Mouse (Mus musculus) lung, embryonic 15.5 days (tissue): ENCODE results near the gene Snrpd3. TPM values are rescaled to one million over a fixed set of nuclear protein-coding genes. Genes with fewer than 3 reads are reported as not detected.

Experiments
- ATAC-seq: fragments of 200-750 bp; cut with Nextera tagmentation; 2 replicates; pipeline ENCODE4 v1.8.0; 2017; ENCODE audit warnings: moderate number of reproducible peaks, borderline replicate concordance; ENCODE audit not compliant: low FRiP score, low TSS enrichment; ENCODE audit errors: extremely low read depth
- H3K27ac ChIP-seq: fragments of 300-500 bp; sonication (generic); 2 replicates; pipeline ENCODE4 v1.5.1; 2015; ENCODE audit warnings: moderate library complexity, mild to moderate bottlenecking, inconsistent platforms
- H3K27me3 ChIP-seq: fragments of 300-500 bp; sonication (generic); 2 replicates; pipeline ENCODE4 v1.6.1; 2015; ENCODE audit warnings: inconsistent platforms
- H3K36me3 ChIP-seq: fragments of 300-500 bp; sonication (generic); 2 replicates; pipeline ENCODE4 v1.6.1; 2015; ENCODE audit warnings: inconsistent platforms
- H3K4me1 ChIP-seq: fragments of 300-500 bp; sonication (generic); 2 replicates; pipeline ENCODE4 v1.6.1; 2015; ENCODE audit warnings: inconsistent platforms
- H3K4me2 ChIP-seq: fragments of 300-500 bp; sonication (generic); 2 replicates; pipeline ENCODE4 v1.6.1; 2015; ENCODE audit warnings: inconsistent platforms, mild to moderate bottlenecking, moderate library complexity
- H3K4me3 ChIP-seq: fragments of 300-500 bp; sonication (generic); 2 replicates; pipeline ENCODE4 v1.5.1; 2015; ENCODE audit warnings: mild to moderate bottlenecking, inconsistent platforms
- H3K9ac ChIP-seq: fragments of 300-500 bp; sonication (generic); 2 replicates; pipeline ENCODE4 v1.6.1; 2015; ENCODE audit warnings: inconsistent platforms
- H3K9me3 ChIP-seq: fragments of 300-500 bp; sonication (generic); 2 replicates; pipeline ENCODE4 v1.6.1; 2016; ENCODE audit warnings: inconsistent platforms
- WGBS: fragments of 180-500 bp; shearing (Covaris S2); methylation state at CpG from one replicate; pipeline ENCODE4 v1.1.7; 2015; 5-methylcytosine and 5-hydroxymethylcytosine counted together
- polyA plus RNA-seq: library from polyadenylated mRNA; unstranded; fragments of >200 nt; fragmentation: Nextera tagmentation; extraction: Ambion mirVana; gene quantifications from 2 replicates; pipeline ENCODE4 v1.2.1, GENCODE M21; 2015

The Snrpd3 gene
- polyA plus RNA-seq, 1 experiment from 2014 or later = 158 TPM

DNA sequence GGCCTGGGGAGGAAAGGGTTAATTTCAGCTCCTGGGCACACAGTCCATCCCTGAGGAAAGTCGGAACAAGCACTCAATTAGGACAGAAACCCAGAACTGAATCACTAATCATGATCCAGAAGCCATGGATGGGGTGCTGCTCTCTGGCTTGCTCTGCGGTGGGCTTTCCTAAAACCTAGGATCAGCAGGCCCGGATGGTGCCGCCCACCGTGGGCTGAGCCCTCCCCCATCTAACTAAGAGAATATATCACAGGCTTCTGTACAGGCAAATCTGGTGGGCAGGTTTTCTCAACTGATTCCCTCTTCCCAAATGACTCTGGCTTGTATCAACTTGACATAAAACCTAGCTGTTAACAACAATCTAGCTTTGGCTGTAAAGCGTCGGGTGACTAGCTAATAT, 30.6 kb downstream of the Snrpd3 start:
- H3K36me3 ChIP-seq = no peaks in the 10 kb centered on the region
- no peak overlapping the region for H3K9ac ChIP-seq
- no peak overlapping the region for H3K4me2 ChIP-seq
- H3K27me3 ChIP-seq = no peaks in the 10 kb centered on the region
- 51% methylated on average over 7 of the region's 7 CpGs for WGBS
- H3K4me3 ChIP-seq = no peak overlapping the region
- H3K9me3 ChIP-seq = no peaks in the 10 kb centered on the region
- H3K27ac ChIP-seq = no peak overlapping the region
- H3K4me1 ChIP-seq = peaks cover 17% of the 10 kb centered on the region; the same call in 1 of the 2 replicates
- no peak for ATAC-seq

GRCm38 (mm10) chr10:75548486-75548885, 31.1 kb downstream of the Snrpd3 start:
- Histone ChIP-seq H3K4me2 (no peak overlapping the region), H3K4me1 (peaks cover 19% of the 10 kb centered on the region; the same call in 1 of the 2 replicates)
- no peak for ATAC-seq

DNA sequence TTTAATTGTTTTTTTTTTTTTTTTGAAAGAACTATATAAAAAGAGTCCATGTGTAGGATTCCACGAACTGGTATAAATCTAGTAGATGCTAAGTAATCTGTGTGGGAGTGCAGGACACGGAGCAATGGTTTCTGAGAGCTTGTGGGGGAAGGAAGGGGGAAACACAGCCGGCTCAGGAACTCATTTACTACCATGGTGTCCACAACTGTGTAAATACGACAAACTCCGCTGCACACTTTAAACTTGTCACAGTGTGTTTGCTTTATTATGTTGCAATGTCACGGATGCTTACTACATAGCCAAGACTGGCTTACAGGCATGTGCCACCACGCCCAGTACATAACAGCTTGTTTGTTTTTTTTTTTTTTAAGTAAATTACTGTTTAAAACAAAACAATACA, 32.5 kb downstream of the Snrpd3 start:
- Histone ChIP-seq H3K4me1 (peaks cover 19% of the 10 kb centered on the region; the same call in 1 of the 2 replicates), H3K4me3 (no peak overlapping the region), H3K9me3 (no peaks in the 10 kb centered on the region), H3K9ac (no peak overlapping the region), H3K36me3 (no peaks in the 10 kb centered on the region), H3K4me2 (no peak overlapping the region), H3K27me3 (no peaks in the 10 kb centered on the region), H3K27ac (no peak overlapping the region)
- WGBS = 56% methylated on average over 7 of the region's 7 CpGs
- ATAC-seq = no peak

More at GRCm38 (mm10) chr10:75548486-75548885, 31.1 kb downstream of the Snrpd3 start:
- Histone ChIP-seq H3K9me3 (no peaks in the 10 kb centered on the region), H3K4me3 (no peak overlapping the region), H3K36me3 (no peaks in the 10 kb centered on the region), H3K27ac (no peak overlapping the region), H3K27me3 (no peaks in the 10 kb centered on the region), H3K9ac (no peak overlapping the region)
- WGBS = 32% methylated on average over 14 of the region's 14 CpGs

DNA sequence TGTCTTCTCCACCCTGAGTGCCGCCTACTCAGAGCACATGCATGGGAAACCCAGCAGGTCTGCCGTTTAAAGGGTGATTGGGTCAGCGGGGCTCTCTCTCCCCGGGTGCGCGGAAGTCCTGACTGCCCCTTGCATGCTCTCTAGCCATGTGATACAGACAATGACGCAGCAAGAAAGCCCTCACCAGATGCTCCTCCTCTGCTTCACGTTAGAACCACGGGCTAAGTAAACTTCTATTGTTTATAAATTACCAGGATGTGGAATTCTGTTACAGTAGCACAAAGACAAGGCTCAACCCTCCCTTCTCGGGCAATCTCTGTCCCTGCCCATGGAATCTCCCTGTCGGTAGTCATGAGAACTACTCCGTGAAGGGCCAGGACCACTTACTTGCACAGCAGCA, 33.8 kb downstream of the Snrpd3 start:
- H3K4me2 ChIP-seq = peak overlapping the region; percentile 20
- no peaks in the 10 kb centered on the region for H3K27me3 ChIP-seq
- H3K9ac ChIP-seq = no peak overlapping the region
- H3K36me3 ChIP-seq = no peaks in the 10 kb centered on the region
- no peaks in the 10 kb centered on the region for H3K9me3 ChIP-seq
- no peak overlapping the region for H3K4me3 ChIP-seq
- no peak overlapping the region for H3K27ac ChIP-seq
- WGBS = 16% methylated on average over 12 of the region's 12 CpGs
- H3K4me1 ChIP-seq = peaks cover 24% of the 10 kb centered on the region
- ATAC-seq = peak; percentile 31; the same call in 1 of the 2 replicates

DNA sequence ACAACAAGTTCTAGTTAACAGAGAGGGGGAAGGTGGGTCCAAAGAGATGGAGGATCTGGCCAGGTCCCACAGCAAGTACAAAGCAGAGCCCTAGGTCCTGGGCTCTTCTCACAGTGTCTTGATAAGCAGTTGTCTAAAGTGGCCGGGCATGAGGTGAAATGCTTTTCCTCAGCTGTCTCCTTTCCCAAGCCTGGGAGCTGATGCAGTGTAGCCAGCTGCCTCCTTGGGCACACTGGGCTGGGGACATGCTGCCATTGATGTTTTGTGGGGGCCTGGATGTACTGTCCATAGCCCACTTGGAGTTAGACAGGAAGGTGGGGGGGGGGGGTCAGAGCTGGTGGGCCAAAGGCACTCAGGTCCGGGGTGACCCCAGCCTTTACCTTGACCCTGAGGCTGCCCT, 34.8 kb downstream of the Snrpd3 start:
- no peak overlapping the region for H3K4me2 ChIP-seq
- no peak overlapping the region for H3K9ac ChIP-seq
- no peak for ATAC-seq
- H3K36me3 ChIP-seq = no peaks in the 10 kb centered on the region
- no peak overlapping the region for H3K27ac ChIP-seq
- no peak overlapping the region for H3K4me3 ChIP-seq
- peaks cover 31% of the 10 kb centered on the region for H3K4me1 ChIP-seq
- H3K27me3 ChIP-seq = no peaks in the 10 kb centered on the region
- WGBS = 66% methylated on average over 2 of the region's 2 CpGs
- H3K9me3 ChIP-seq = no peaks in the 10 kb centered on the region

DNA sequence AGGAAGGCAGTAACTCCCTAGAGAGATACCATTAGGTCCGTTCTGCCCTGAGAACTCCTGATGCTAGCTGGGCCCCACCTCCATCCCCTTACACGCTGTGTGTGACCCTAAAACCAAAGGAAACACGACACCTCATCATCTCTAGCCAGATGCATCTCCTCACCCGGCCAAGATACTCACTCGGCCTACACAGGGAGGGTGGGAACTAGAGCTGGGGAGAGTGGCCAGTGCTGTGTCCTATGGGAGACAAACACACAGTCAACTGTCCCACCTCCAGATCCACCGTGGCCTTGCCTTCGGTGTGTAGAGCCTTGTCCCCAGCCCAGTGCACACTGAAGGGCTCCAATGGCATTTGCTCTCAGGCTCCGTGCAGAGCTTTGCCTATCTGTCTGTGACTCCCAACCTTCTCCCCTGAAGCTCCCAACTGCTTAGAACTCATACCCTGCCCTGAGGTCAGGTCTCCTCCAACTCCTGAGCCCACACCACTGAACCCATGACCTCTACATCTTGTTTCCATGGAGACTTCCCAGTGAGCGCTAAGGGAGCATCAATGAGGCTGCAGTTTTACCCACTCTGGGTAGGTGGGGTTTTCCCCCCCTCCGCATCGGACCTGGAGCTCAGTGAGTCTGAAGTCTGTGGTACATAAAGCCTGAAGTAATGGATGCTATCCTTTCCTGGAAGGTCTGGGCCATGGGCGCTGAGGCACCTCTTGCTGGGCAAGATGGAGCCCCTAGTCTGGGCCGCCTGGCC, 35.5 kb downstream of the Snrpd3 start:
- Histone ChIP-seq H3K27me3 (no peaks in the 10 kb centered on the region), H3K9me3 (no peaks in the 10 kb centered on the region), H3K27ac (no peak overlapping the region), H3K4me3 (no peak overlapping the region), H3K36me3 (no peaks in the 10 kb centered on the region), H3K4me2 (no peak overlapping the region), H3K4me1 (peaks cover 31% of the 10 kb centered on the region), H3K9ac (no peak overlapping the region)
- ATAC-seq = no peak
- 63% methylated on average over 13 of the region's 13 CpGs for WGBS

DNA sequence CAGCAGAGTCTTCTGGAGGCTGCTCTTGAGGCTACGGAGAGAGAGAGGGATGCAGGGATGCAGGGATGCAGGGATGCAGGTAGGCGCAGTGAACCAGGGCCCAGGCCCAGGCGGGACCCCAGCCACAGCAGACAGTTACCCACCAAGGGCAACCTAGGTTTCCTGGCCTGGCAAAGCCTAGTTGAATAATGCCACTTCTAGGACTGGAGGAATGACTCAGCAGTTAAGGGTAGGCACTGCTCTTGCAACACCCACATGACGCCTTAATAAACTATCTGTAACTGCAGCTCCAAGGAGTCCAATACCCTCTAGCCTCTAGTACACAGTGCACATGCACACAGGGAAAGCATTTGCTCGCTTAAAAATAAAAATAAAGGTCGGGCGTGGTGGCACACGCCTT, 36.7 kb downstream of the Snrpd3 start:
- Histone ChIP-seq H3K27ac (no peak overlapping the region), H3K9ac (no peak overlapping the region), H3K9me3 (no peaks in the 10 kb centered on the region), H3K4me1 (peaks cover 32% of the 10 kb centered on the region), H3K27me3 (peaks cover 3% of the 10 kb centered on the region; the same call in 1 of the 2 replicates), H3K4me2 (no peak overlapping the region), H3K36me3 (no peaks in the 10 kb centered on the region), H3K4me3 (no peak overlapping the region)
- WGBS = 90% methylated on average over 8 of the region's 8 CpGs
- no peak for ATAC-seq

DNA sequence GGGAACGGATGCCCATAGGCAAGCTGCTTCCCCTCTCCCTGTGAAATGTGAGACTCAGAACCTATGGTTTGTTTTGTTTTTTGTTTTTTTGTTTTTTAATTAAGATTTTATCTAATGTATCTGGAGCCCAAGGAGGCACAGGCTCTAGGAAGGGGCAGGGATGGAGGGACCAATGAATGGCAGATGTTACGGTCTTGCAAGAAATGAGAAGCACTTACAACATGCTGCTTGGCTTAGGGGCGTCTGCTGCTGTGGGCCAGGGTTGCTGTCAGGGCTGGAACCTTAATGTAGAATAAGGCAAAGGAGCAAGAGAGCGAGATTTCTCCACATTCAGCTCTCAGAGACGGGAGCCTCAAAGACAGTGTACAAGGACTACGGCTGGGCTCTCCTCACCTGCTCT, 38.2 kb downstream of the Snrpd3 start:
- WGBS = 59% methylated on average over 6 of the region's 6 CpGs
- H3K4me3 ChIP-seq = no peak overlapping the region
- ATAC-seq = no peak
- H3K9me3 ChIP-seq = no peaks in the 10 kb centered on the region
- peaks cover 46% of the 10 kb centered on the region for H3K4me1 ChIP-seq
- no peak overlapping the region for H3K4me2 ChIP-seq
- H3K9ac ChIP-seq = no peak overlapping the region
- peaks cover 17% of the 10 kb centered on the region for H3K27me3 ChIP-seq
- H3K36me3 ChIP-seq = no peaks in the 10 kb centered on the region
- H3K27ac ChIP-seq = 0 out of 2 replicates have a peak overlapping the region, but pooled peaks have one; percentile 21

DNA sequence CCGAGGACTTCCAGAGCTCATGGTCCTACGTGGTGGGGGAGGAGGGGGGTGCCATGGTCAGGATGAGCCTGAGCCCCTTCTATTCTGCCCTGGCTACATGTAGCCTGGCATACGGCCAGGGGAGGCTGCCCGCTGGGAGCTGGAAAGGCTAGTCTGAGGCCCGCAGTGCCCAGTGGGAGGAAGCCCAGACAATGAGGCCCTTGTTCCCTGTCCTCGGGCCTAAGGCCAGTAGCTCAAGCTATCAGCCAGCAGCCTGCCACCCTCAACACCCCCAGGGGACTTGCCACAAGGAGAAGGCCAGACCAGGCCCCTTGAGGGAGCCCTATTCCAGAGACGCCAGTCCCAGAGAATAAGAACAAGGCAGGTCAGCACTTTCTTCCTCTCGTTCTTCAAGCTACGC, 38.7 kb downstream of the Snrpd3 start:
- Histone ChIP-seq H3K36me3 (no peaks in the 10 kb centered on the region), H3K4me3 (no peak overlapping the region), H3K27me3 (peaks cover 22% of the 10 kb centered on the region), H3K27ac (peak overlapping the region; percentile 63), H3K4me2 (0 out of 2 replicates have a peak overlapping the region, but pooled peaks have one; percentile 4), H3K4me1 (peaks cover 43% of the 10 kb centered on the region), H3K9ac (no peak overlapping the region), H3K9me3 (no peaks in the 10 kb centered on the region)
- ATAC-seq = 0 out of 2 replicates have a peak, but pooled peaks have one; percentile 15
- WGBS = 38% methylated on average over 9 of the region's 9 CpGs

DNA sequence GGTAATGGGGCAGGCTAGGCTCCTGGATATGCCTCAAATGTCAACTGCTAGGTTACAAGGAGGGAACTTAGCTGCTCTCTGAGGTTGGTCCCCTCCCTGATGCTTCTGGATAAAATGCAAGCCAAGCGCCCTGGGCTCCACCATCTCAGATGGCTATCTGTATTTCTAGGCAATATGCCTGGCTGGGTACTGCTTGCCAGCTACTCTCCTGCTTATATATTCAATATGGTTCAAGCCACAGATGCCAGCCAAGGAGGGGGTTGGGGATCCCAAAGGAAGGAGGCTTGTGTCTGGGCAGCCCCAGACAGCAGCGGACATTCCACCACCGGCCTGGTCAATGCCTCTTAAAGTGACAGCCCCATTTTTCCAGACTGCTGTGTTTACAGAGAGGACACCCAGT, 41.2 kb downstream of the Snrpd3 start:
- ATAC-seq = no peak
- H3K36me3 ChIP-seq = no peaks in the 10 kb centered on the region
- H3K4me3 ChIP-seq = no peak overlapping the region
- WGBS = 37% methylated on average over 3 of the region's 3 CpGs
- no peak overlapping the region for H3K4me2 ChIP-seq
- H3K9me3 ChIP-seq = no peaks in the 10 kb centered on the region
- H3K9ac ChIP-seq = no peak overlapping the region
- H3K27ac ChIP-seq = no peak overlapping the region
- H3K4me1 ChIP-seq = peaks cover 28% of the 10 kb centered on the region
- peaks cover 30% of the 10 kb centered on the region for H3K27me3 ChIP-seq

- Histone ChIP-seq H3K27ac (no peak overlapping the region), H3K4me3 (peak overlapping the region; percentile 53), H3K36me3 (no peaks in the 10 kb centered on the region), H3K4me1 (peaks cover 28% of the 10 kb centered on the region), H3K9me3 (no peaks in the 10 kb centered on the region), H3K27me3 (peaks cover 30% of the 10 kb centered on the region), H3K4me2 (peak overlapping the region; percentile 99), H3K9ac (no peak overlapping the region)
- no peak for ATAC-seq
- 3% methylated on average over 14 of the region's 14 CpGs for WGBS
These were observed 41.8 kb downstream of the Snrpd3 start for GRCm38 (mm10) chr10:75559041-75559675.
